Mouse (Mus musculus) G1E (cell line): ENCODE measurements around the gene Ppp1r1c.

Experiments used
- CTCF ChIP-seq: IDR thresholded peaks from 2 replicates; pipeline ENCODE4 v1.5.1; 2012; ENCODE audit warnings: low read depth, low read length, inconsistent platforms, mixed read lengths
- GATA1 ChIP-seq: IDR thresholded peaks from 2 replicates; pipeline ENCODE4 v1.6.1; 2012; ENCODE audit warnings: borderline replicate concordance, low read length, inconsistent platforms, mixed read lengths
- TAL1 ChIP-seq: conservative IDR thresholded peaks from 2 replicates; pipeline ENCODE4 v1.6.1; 2012; ENCODE audit warnings: low read depth, low read length, inconsistent platforms, mixed read lengths

- TF ChIP-seq CTCF = no peak
- no peak for TF ChIP-seq GATA1
- no peak for TF ChIP-seq TAL1
Observed at GRCm38 (mm10) chr2:79780772-79781171, 73.2 kb downstream of the Ppp1r1c start.
